Mouse (Mus musculus) spleen, adult 12 weeks (tissue): ENCODE measurements around the gene Slc23a2.

Experiments
- DNase-seq: peaks from one replicate; pipeline ENCODE4 v3.0.0; 2022; ENCODE audit warnings: low spot score

Slc23a2 gene

GRCm38 (mm10) chr2:132020991-132021541 is 123.8 kb downstream of the Slc23a2 start:
- DNase-seq: peak; percentile 41

DNA sequence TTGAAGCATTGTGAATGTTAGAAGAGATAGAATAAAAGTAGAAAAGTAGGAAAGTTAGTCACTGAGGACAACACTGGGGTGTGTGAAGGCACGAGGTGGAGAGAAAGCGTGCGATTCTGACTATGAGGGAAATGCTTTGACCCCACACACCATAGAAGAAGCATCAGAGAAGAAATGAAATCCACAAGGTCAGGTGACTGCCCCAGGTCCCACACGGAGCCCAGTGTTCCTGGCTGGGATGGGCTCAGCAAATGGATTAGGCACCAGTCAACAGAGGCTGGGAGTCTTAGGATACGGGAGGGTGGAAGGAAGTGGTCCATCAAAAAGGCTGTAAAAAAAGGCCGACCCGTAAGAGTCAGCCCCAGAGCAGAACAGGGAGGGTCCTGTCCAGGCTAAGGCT is 124.5 kb downstream of the Slc23a2 start:
- no peak for DNase-seq

GRCm38 (mm10) chr2:132019372-132019811 is 125.5 kb downstream of the Slc23a2 start:
- DNase-seq: no peak

- DNase-seq: no peak
Measured at GRCm38 (mm10) chr2:132018156-132018555, 126.8 kb downstream of the Slc23a2 start.

DNA sequence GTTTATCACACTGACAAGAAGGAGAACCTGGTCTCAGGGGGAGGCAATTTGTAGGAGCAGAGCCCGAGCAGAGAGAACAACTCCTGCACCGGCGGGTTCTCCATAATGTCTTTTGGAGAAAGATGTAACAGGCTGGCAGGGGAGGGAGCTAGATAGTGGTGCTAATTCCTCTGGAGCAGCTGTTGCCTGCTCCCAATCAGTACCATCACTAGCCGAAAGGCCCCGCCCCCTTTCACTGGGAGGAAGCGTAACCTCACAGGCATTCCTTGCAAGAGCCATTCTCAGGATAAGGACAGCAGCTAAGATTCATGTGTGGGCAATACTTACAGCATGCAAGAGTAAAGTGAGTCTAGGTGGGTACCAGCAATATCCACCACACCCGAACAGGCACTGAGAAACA is 127.3 kb downstream of the Slc23a2 start:
- no peak for DNase-seq

GRCm38 (mm10) chr2:132016034-132016433 is 128.9 kb downstream of the Slc23a2 start:
- DNase-seq: no peak

DNA sequence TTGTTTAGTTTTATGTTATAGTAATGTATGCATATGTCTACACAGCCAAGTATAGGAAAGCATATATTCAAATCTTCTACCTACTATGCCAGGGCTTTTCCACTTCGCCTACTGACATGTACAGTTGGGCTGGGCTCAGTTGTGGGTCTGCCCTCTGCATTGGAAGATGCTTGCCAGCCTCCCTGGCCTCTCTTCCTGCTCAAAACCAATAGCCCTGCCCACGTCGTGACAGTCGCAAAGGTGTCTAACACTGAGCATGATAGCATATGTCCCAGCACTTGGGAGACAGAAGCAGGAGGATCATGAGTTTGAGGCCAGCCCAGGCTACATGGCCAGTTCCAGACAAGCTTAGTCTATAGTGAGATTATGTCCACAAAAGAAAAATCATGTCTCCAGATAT is 131.8 kb downstream of the Slc23a2 start:
- DNase-seq: no peak

- no peak for DNase-seq
Measured at GRCm38 (mm10) chr2:132010781-132011180, 134.1 kb downstream of the Slc23a2 start.

GRCm38 (mm10) chr2:132008186-132008585 is 136.7 kb downstream of the Slc23a2 start:
- DNase-seq: no peak

DNA sequence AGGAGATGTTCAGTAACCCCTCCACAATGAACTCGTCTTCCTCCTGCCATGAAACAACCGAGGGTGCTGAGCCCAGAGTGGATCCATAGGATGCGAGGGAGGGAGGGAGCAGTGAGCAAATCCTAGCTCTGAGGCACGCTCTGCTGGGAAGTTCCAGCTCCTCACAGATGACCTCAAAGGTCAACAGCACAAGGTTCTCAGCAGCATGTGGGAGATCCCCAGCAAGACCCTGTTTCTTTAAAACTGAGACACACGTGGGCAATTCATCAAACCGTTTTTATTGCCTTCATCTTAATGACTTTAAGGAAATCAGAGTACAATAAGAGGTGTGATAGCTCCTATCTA is 137.5 kb downstream of the Slc23a2 start:
- DNase-seq: no peak

- DNase-seq: peak; percentile 26
Measured at GRCm38 (mm10) chr2:132006561-132007474, 138.1 kb downstream of the Slc23a2 start.

DNA sequence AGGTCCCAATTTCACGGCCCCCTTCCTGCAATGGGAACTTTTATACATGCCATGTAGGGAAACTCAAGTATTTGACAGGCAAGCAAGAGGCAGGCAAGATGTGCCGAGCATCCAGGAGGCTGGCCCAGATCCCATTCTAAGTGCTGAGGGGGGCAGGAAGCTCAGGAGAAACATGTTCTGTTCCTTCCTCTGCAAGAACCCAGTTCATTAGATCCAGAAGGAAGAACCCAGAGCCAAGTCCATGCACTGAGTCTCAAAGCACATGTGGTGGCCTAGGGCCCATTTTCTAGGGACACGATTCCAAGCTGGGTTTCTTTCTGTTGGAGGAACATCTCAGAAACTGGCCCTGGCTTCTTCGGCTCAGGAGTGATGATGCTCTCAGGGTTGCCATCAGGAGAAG is 139.5 kb downstream of the Slc23a2 start:
- no peak for DNase-seq

GRCm38 (mm10) chr2:132004495-132005136 is 140.3 kb downstream of the Slc23a2 start:
- no peak for DNase-seq

GRCm38 (mm10) chr2:132003916-132004315 is 141.0 kb downstream of the Slc23a2 start:
- no peak for DNase-seq
